Mouse (Mus musculus) intestine, postnatal 0 days (tissue): Measurements from ENCODE around the gene Slc13a1. TPM values are rescaled to one million over a fixed set of nuclear protein-coding genes. Genes with fewer than 3 reads are reported as not detected.

Source experiments
- ATAC-seq: fragments of 200-750 bp; cut with Nextera tagmentation; 2 replicates; pipeline ENCODE4 v1.8.0; 2017; ENCODE audit warnings: mild to moderate bottlenecking, moderate TSS enrichment, moderate library complexity
- H3K27ac ChIP-seq: fragments of 300-500 bp; sonication (generic); 2 replicates; pipeline ENCODE4 v1.5.1; 2014; ENCODE audit warnings: mild to moderate bottlenecking, low read depth, low read length, moderate library complexity
- H3K27me3 ChIP-seq: fragments of 300-500 bp; sonication (generic); replicated peaks from 2 replicates; pipeline ENCODE4 v1.6.1; 2014; ENCODE audit warnings: low read length, mixed read lengths; ENCODE audit not compliant: control insufficient read depth, insufficient read depth
- H3K36me3 ChIP-seq: fragments of 300-500 bp; sonication (generic); 2 replicates; pipeline ENCODE4 v1.6.1; 2014; ENCODE audit warnings: mild to moderate bottlenecking, moderate library complexity; ENCODE audit not compliant: control insufficient read depth, insufficient read depth
- H3K4me1 ChIP-seq: fragments of 300-500 bp; sonication (generic); replicated peaks from 2 replicates; pipeline ENCODE4 v1.6.1; 2014; ENCODE audit warnings: antibody characterized with exemption, low read length, mixed read lengths; ENCODE audit not compliant: control insufficient read depth, insufficient read depth
- H3K4me2 ChIP-seq: fragments of 300-500 bp; sonication (generic); replicated peaks from 2 replicates; pipeline ENCODE4 v1.6.1; 2014; ENCODE audit warnings: low read depth, mild to moderate bottlenecking, moderate library complexity
- H3K4me3 ChIP-seq: fragments of 300-500 bp; sonication (generic); 2 replicates; pipeline ENCODE4 v1.5.1; 2014; ENCODE audit warnings: low read depth, low read length
- H3K9ac ChIP-seq: fragments of 300-500 bp; sonication (generic); 2 replicates; pipeline ENCODE4 v1.6.1; 2014; ENCODE audit warnings: mild to moderate bottlenecking, low read depth, low read length
- H3K9me3 ChIP-seq: fragments of 300-500 bp; sonication (generic); 2 replicates; pipeline ENCODE4 v1.6.1; 2016; ENCODE audit warnings: mixed run types; ENCODE audit not compliant: control insufficient read depth
- CTCF ChIP-seq: sonication (generic); IDR thresholded peaks from 2 replicates; pipeline ENCODE4 v1.5.1; 2016; ENCODE audit warnings: low read depth, mild to moderate bottlenecking, control low read depth, antibody characterized with exemption, moderate library complexity
- WGBS: fragments of 180-500 bp; shearing (Covaris S2); extraction: QIAGEN DNeasy Blood & Tissue Kit; methylation state at CpG from one replicate; pipeline ENCODE4 v1.1.7; 2014; 5-methylcytosine and 5-hydroxymethylcytosine counted together
- microRNA-seq: library from miRNA; unstranded; fragments of <30 nt; microRNA quantifications from one replicate; pipeline ENCODE4, GENCODE M21; 2016
- polyA plus RNA-seq: library from polyadenylated mRNA; unstranded; fragments of >200 nt; fragmentation: Nextera tagmentation; extraction: Ambion mirVana; gene quantifications from 2 replicates; pipeline ENCODE4 v1.2.1, GENCODE M21; 2015

Slc13a1 gene
- polyA plus RNA-seq, 1 experiment from 2014 or later, result 0.57 TPM

DNA sequence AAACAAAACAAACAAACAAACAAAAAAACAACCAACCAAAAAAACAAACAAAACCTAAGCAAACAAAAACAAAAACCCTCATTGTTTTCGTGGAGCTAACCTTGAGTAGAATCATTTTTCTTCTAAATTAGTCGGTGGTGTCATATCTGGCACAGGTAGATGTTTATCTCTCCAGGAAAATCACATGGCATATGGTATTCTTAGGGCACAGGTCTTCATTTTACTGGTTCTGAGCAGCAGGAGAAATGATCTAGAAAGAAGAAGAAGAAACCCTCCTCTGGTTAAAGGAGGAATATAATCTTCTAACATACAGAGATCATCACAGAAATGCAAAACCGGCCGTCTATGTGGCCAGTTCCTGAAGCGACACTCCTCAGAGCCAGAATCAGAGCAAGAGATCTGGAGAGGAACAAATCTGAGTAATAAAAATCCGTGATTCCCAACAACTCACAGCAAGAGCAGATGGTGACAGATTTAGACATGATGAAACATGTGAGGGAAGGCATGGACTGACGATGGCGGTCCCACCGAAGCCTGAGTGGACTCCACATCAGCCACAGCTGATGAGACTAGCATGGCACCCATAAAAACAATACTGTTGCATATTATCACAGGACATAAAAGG lies 113.7 kb downstream of the Slc13a1 start:
- ATAC-seq, result no peak
- WGBS, result 89% methylated on average over 9 of the region's 9 CpGs
- no peaks in the 10 kb centered on the region for H3K36me3 ChIP-seq
- H3K9ac ChIP-seq, result no peak overlapping the region
- H3K4me2 ChIP-seq, result no peak overlapping the region
- H3K4me3 ChIP-seq, result no peak overlapping the region
- H3K27me3 ChIP-seq, result no peaks in the 10 kb centered on the region
- H3K27ac ChIP-seq, result no peak overlapping the region
- no peaks in the 10 kb centered on the region for H3K4me1 ChIP-seq
- H3K9me3 ChIP-seq, result no peaks in the 10 kb centered on the region
- TF ChIP-seq CTCF, result no peak

DNA sequence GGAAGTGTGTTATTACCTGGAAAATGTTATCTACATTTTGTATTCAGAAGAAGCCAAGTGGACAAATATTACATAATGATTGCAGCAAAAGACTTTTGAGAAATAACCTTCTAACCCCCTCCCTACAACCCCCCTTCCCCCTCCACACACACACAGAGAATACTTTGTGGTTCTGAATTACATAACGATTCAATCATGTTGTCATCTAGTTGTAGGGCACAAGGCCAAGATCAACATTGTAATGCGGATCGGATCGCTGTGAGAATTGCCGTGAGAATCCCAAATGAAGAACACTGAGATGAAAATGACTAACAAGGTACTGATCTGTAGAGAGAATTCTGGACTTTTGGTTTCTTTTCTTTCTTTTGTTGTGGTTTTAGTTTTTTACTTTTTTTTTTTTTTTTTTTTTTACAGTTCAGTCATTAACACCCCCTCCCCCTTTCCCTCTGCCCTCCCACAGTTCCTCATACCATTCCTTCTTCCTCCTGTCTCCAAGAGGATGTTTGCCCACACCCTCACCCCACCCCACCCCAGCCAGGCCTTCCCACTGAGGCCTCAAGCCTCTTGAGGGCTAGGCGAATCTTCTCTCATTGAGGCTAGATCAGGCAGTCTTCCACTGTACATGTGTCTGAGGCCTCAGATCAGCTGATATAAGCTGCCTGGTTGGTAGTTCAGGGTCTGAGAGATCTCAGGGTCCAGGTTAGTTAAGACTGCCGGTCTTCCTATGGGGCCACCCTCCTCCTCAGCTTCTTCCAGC lies 120.7 kb downstream of the Slc13a1 start:
- H3K27me3 ChIP-seq, result no peaks in the 10 kb centered on the region
- H3K4me3 ChIP-seq, result no peak overlapping the region
- TF ChIP-seq CTCF, result no peak
- H3K36me3 ChIP-seq, result no peaks in the 10 kb centered on the region
- no peak overlapping the region for H3K4me2 ChIP-seq
- no peaks in the 10 kb centered on the region for H3K9me3 ChIP-seq
- no peak overlapping the region for H3K27ac ChIP-seq
- no peak overlapping the region for H3K9ac ChIP-seq
- H3K4me1 ChIP-seq, result no peaks in the 10 kb centered on the region
- ATAC-seq, result 0 out of 2 replicates have a peak, but pooled peaks have one; percentile 38
- 25% methylated on average over 7 of the region's 7 CpGs for WGBS

GRCm38 (mm10) chr6:24043496-24043895 lies 124.4 kb downstream of the Slc13a1 start:
- no peak for ATAC-seq
- no peaks in the 10 kb centered on the region for H3K4me1 ChIP-seq
- no peaks in the 10 kb centered on the region for H3K9me3 ChIP-seq
- no peaks in the 10 kb centered on the region for H3K27me3 ChIP-seq
- no peak overlapping the region for H3K4me3 ChIP-seq
- no peaks in the 10 kb centered on the region for H3K36me3 ChIP-seq
- no peak overlapping the region for H3K4me2 ChIP-seq
- no peak for TF ChIP-seq CTCF
- no peak overlapping the region for H3K27ac ChIP-seq
- no peak overlapping the region for H3K9ac ChIP-seq

Small RNA genes within 50 kb of the gene (microRNA-seq; reads per million reads assigned to microRNA genes)
- not detected for gene Gm26386

Other genes with a start within 250 kb of the Slc13a1 start
- not detected in 2 replicates for gene Tas2r118, start 198.0 kb downstream of the Slc13a1 start, polyA plus RNA-seq